Mouse (Mus musculus) hindbrain, embryonic 14.5 days (tissue): ENCODE data around the gene Smc4. TPM values are rescaled to one million over a fixed set of nuclear protein-coding genes. Genes with fewer than 3 reads are reported as not detected.
A peak's percentile ranks its signal among the peaks of the same experiment; 100 is the strongest.

ENCODE experiments used
- ATAC-seq: fragments of 200-750 bp; cut with Nextera tagmentation; 2 replicates; pipeline ENCODE4 v1.8.0; 2017; ENCODE audit warnings: moderate number of reproducible peaks, mild to moderate bottlenecking, moderate TSS enrichment, moderate library complexity; ENCODE audit not compliant: low FRiP score
- DNase-seq: peaks from one replicate; pipeline ENCODE4 v3.0.0-alpha.2; 2015; ENCODE audit warnings: low spot score
- H3K27ac ChIP-seq: fragments of 300-500 bp; sonication (generic); 2 replicates; pipeline ENCODE4 v1.5.1; 2014; ENCODE audit warnings: mild to moderate bottlenecking, moderate library complexity
- H3K27me3 ChIP-seq: fragments of 300-500 bp; sonication (generic); 2 replicates; pipeline ENCODE4 v1.6.1; 2014; ENCODE audit warnings: mild to moderate bottlenecking, low read length, mixed read lengths; ENCODE audit not compliant: control insufficient read depth, insufficient read depth
- H3K36me3 ChIP-seq: fragments of 300-500 bp; sonication (generic); replicated peaks from 2 replicates; pipeline ENCODE4 v1.6.1; 2014; ENCODE audit not compliant: control insufficient read depth, insufficient read depth
- H3K4me1 ChIP-seq: fragments of 300-500 bp; sonication (generic); replicated peaks from 2 replicates; pipeline ENCODE4 v1.6.1; 2014; ENCODE audit warnings: antibody characterized with exemption, low read length, mixed read lengths; ENCODE audit not compliant: control insufficient read depth, insufficient read depth
- H3K4me2 ChIP-seq: fragments of 300-500 bp; sonication (generic); replicated peaks from 2 replicates; pipeline ENCODE4 v1.6.1; 2014; ENCODE audit warnings: mild to moderate bottlenecking, moderate library complexity
- H3K4me3 ChIP-seq: fragments of 300-500 bp; sonication (generic); replicated peaks from 2 replicates; pipeline ENCODE4 v1.5.1; 2014; ENCODE audit warnings: mild to moderate bottlenecking, low read length
- H3K9ac ChIP-seq: fragments of 300-500 bp; sonication (generic); 2 replicates; pipeline ENCODE4 v1.6.1; 2014
- H3K9me3 ChIP-seq: fragments of 300-500 bp; sonication (generic); 2 replicates; pipeline ENCODE4 v1.6.1; 2016; ENCODE audit warnings: low read length; ENCODE audit not compliant: control insufficient read depth
- WGBS: fragments of 180-500 bp; shearing (Covaris S2); extraction: QIAGEN DNeasy Blood & Tissue Kit; methylation state at CpG from one replicate; pipeline ENCODE4 v1.1.7; 2014; 5-methylcytosine and 5-hydroxymethylcytosine counted together
- microRNA counts: library from miRNA; unstranded; fragments of <30 nt; microRNA quantifications from one replicate; lab custom pipeline; 2016
- microRNA-seq: library from miRNA; unstranded; fragments of <30 nt; microRNA quantifications from one replicate; pipeline ENCODE4, GENCODE M21; 2016
- polyA plus RNA-seq: library from polyadenylated mRNA; unstranded; fragments of >200 nt; fragmentation: Nextera tagmentation; extraction: Ambion mirVana; gene quantifications from 2 replicates; pipeline ENCODE4 v1.2.1, GENCODE M21; 2014

Smc4 gene
- polyA plus RNA-seq, 1 experiment from 2014 or later: 30.8 TPM

- Histone ChIP-seq H3K4me2 (no peak overlapping the region), H3K4me1 (no peaks in the 10 kb centered on the region), H3K4me3 (no peak overlapping the region), H3K9ac (no peak overlapping the region), H3K27me3 (no peaks in the 10 kb centered on the region), H3K36me3 (no peaks in the 10 kb centered on the region), H3K9me3 (no peaks in the 10 kb centered on the region), H3K27ac (no peak overlapping the region)
- DNase-seq (no peak), ATAC-seq (no peak)
- WGBS: 90% methylated on average over 7 of the region's 7 CpGs
Observed at GRCm38 (mm10) chr3:69054760-69055432, 50.4 kb downstream of the Smc4 start.

GRCm38 (mm10) chr3:69055871-69056270 lies 51.3 kb downstream of the Smc4 start:
- Histone ChIP-seq H3K4me1 (no peaks in the 10 kb centered on the region), H3K27ac (no peak overlapping the region), H3K4me3 (no peak overlapping the region), H3K27me3 (no peaks in the 10 kb centered on the region), H3K9me3 (no peaks in the 10 kb centered on the region), H3K9ac (no peak overlapping the region), H3K36me3 (no peaks in the 10 kb centered on the region), H3K4me2 (no peak overlapping the region)
- DNase-seq: no peak
- no peak for ATAC-seq
- WGBS: 93% methylated on average over 3 of the region's 3 CpGs

GRCm38 (mm10) chr3:69060672-69061071 lies 56.1 kb downstream of the Smc4 start:
- 96% methylated on average over 4 of the region's 4 CpGs for WGBS
- Histone ChIP-seq H3K27ac (no peak overlapping the region), H3K9me3 (no peaks in the 10 kb centered on the region), H3K4me1 (no peaks in the 10 kb centered on the region), H3K27me3 (no peaks in the 10 kb centered on the region), H3K9ac (no peak overlapping the region), H3K36me3 (no peaks in the 10 kb centered on the region), H3K4me2 (no peak overlapping the region), H3K4me3 (no peak overlapping the region)
- ATAC-seq (no peak), DNase-seq (no peak)

GRCm38 (mm10) chr3:69062764-69063163 lies 58.2 kb downstream of the Smc4 start:
- H3K4me1 ChIP-seq: no peaks in the 10 kb centered on the region
- H3K36me3 ChIP-seq: no peaks in the 10 kb centered on the region
- no peak overlapping the region for H3K9ac ChIP-seq
- WGBS: 92% methylated on average over 1 of the region's 1 CpGs
- H3K4me2 ChIP-seq: no peak overlapping the region
- no peak overlapping the region for H3K27ac ChIP-seq
- ATAC-seq (no peak), DNase-seq (no peak)
- no peaks in the 10 kb centered on the region for H3K27me3 ChIP-seq
- H3K4me3 ChIP-seq: no peak overlapping the region
- H3K9me3 ChIP-seq: no peaks in the 10 kb centered on the region

- 56% methylated on average over 1 of the region's 1 CpGs for WGBS
- H3K4me3 ChIP-seq: no peak overlapping the region
- H3K4me2 ChIP-seq: no peak overlapping the region
- H3K36me3 ChIP-seq: no peaks in the 10 kb centered on the region
- DNase-seq (peak; percentile 64), ATAC-seq (no peak)
- no peaks in the 10 kb centered on the region for H3K4me1 ChIP-seq
- H3K27ac ChIP-seq: no peak overlapping the region
- no peaks in the 10 kb centered on the region for H3K9me3 ChIP-seq
- H3K9ac ChIP-seq: no peak overlapping the region
- H3K27me3 ChIP-seq: no peaks in the 10 kb centered on the region
Observed at GRCm38 (mm10) chr3:69064005-69064404, 59.5 kb downstream of the Smc4 start.

MicroRNA genes within 50 kb of the gene (microRNA counts, 519-probe panel; counts per million panel counts)
- 6,331 counts per million, percentile 84 among the panel's probes with 10 or more counts for microRNA mmu-miR-15b (lab: Ali Mortazavi, UCI)

Small RNA genes within 50 kb of the gene (microRNA-seq; reads per million reads assigned to microRNA genes)
- gene Mir15b (1,069 reads per million, percentile 78 among the genes with 10 or more reads in this experiment), gene Mir16-2 (534 reads per million, percentile 72 among the genes with 10 or more reads in this experiment)

Other genes with a start within 250 kb of the Smc4 start
- 6.2 and 6.7 TPM in 2 replicates for gene 1110032F04Rik, start 135.2 kb upstream of the Smc4 start, polyA plus RNA-seq
- 8.7 and 11.9 TPM in 2 replicates for gene Ift80, start 168 bp upstream of the Smc4 start, polyA plus RNA-seq
- 38.2 and 38.5 TPM in 2 replicates for gene Trim59, start 40.0 kb downstream of the Smc4 start, polyA plus RNA-seq
- 40.9 and 49.1 TPM in 2 replicates for gene Kpna4, start 122.4 kb downstream of the Smc4 start, polyA plus RNA-seq
- not detected in 2 replicates for gene Arl14, start 217.7 kb downstream of the Smc4 start, polyA plus RNA-seq